Mouse (Mus musculus): ENCODE measurements around the gene Satb2. TPM values are rescaled to one million over a fixed set of nuclear protein-coding genes. Genes with fewer than 3 reads are reported as not detected.
"Not testable (repeated sequence)": the region's sequence is repeated elsewhere in the genome, so short reads cannot be mapped to it uniquely, and the experiment has no call there.

Gene Satb2
- polyA plus RNA-seq, 1 experiment from 2014 or later: 1.9 TPM

- ATAC-seq: no peak
- Histone ChIP-seq H3K36me3 (no peaks in the 10 kb centered on the region), H3K9ac (replicated peaks) (no peak overlapping the region), H3K4me1 (replicated peaks) (no peaks in the 10 kb centered on the region), H3K27me3 (no peaks in the 10 kb centered on the region), H3K4me2 (replicated peaks) (no peak overlapping the region), H3K9me3 (no peaks in the 10 kb centered on the region), H3K4me3 (replicated peaks) (no peak overlapping the region), H3K27ac (no peak overlapping the region)
- WGBS: 82% methylated on average over 5 of the region's 5 CpGs
Measured at GRCm38 (mm10) chr1:56806006-56806405, 172.4 kb downstream of the Satb2 start.

DNA sequence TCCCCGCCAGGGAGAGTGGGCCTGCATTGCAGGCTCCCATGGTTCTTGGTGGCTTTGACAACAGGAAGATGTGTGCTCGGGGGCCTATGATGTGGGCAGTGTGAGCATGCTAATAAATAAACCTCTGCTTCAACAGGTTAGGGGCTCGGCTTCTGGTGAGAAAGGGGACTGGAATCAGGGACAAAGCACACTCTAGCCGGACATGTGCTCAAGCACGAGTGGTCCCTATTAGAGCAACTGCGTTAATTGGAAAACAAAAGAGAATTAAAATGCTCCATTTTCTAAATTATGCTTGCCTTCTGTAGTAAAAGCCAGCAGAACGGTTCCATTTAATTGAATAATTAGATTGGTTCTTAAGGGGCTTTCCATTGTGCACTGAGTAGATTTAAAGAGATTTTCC, 177.8 kb downstream of the Satb2 start:
- ATAC-seq: no peak
- Histone ChIP-seq H3K4me1 (replicated peaks) (no peaks in the 10 kb centered on the region), H3K4me3 (replicated peaks) (no peak overlapping the region), H3K9me3 (no peaks in the 10 kb centered on the region), H3K27me3 (no peaks in the 10 kb centered on the region), H3K9ac (replicated peaks) (no peak overlapping the region), H3K4me2 (replicated peaks) (no peak overlapping the region), H3K27ac (no peak overlapping the region), H3K36me3 (peaks cover 7% of the 10 kb centered on the region; the same call in 1 of the 2 replicates)
- WGBS: 69% methylated on average over 7 of the region's 7 CpGs

DNA sequence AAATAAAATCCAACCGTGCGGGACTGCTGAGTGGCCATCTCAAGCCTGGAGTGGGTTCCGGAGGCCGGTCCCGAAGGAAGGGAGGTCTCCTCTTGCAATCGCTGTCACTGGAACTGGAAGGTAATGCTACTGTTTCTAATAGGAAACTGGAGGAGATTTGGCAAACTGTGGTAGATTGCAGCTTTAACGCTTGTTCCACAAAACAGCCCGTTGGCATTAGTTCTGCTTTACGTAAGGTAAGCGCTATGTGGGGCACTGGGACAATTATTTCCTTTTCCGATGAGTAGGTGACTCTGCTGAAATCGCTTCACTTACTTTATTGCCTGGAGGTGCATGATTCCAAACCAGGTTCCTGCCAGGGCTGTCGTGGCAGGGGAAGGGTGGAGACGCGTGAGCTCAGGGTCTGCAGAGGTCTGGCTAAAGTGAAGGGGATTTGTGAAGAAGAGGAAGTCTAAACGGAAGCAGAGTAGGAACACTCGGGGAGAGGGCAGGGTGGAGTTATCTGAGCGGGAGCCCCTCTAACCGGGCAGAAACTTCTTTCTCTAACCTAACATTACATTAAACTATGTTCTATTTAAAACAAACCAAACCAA, 183.3 kb downstream of the Satb2 start:
- WGBS: 86% methylated on average over 19 of the region's 19 CpGs
- Histone ChIP-seq H3K4me2 (replicated peaks) (no peak overlapping the region), H3K4me3 (replicated peaks) (no peak overlapping the region), H3K9me3 (no peaks in the 10 kb centered on the region), H3K36me3 (peaks cover 7% of the 10 kb centered on the region; the same call in 1 of the 2 replicates), H3K27me3 (no peaks in the 10 kb centered on the region), H3K27ac (no peak overlapping the region), H3K4me1 (replicated peaks) (no peaks in the 10 kb centered on the region), H3K9ac (replicated peaks) (no peak overlapping the region)
- ATAC-seq: no peak

GRCm38 (mm10) chr1:56789641-56790040, 188.8 kb downstream of the Satb2 start:
- H3K27me3 ChIP-seq: no peaks in the 10 kb centered on the region
- no peak overlapping the region for H3K9ac ChIP-seq (replicated peaks)
- H3K9me3 ChIP-seq: no peaks in the 10 kb centered on the region
- H3K4me1 ChIP-seq (replicated peaks): no peaks in the 10 kb centered on the region
- H3K4me3 ChIP-seq (replicated peaks): no peak overlapping the region
- no peak overlapping the region for H3K27ac ChIP-seq
- no peak for ATAC-seq
- 88% methylated on average over 2 of the region's 2 CpGs for WGBS
- no peaks in the 10 kb centered on the region for H3K36me3 ChIP-seq
- H3K4me2 ChIP-seq (replicated peaks): no peak overlapping the region

DNA sequence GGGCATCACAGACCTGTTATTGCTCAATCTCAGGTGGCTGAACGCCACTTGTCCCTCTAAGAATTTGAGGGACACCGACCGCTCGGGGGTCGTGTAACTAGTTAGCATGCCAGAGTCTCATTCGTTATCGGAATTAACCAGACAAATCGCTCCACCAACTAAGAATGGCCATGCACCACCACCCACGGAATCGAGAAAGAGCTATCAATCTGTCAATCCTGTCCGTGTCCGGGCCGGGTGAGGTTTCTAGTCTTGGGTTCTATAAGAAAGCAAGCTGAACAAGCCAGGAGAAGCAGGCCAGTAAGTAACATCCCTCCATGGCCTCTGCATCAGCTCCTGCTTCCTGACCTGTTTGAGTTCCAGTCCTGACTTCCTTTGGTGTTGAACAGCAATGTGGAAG, 196.3 kb downstream of the Satb2 start:
- H3K9ac ChIP-seq (replicated peaks); H3K4me2 ChIP-seq (replicated peaks); H3K36me3 ChIP-seq; H3K4me3 ChIP-seq (replicated peaks); H3K27me3 ChIP-seq; H3K9me3 ChIP-seq; H3K27ac ChIP-seq; ATAC-seq; H3K4me1 ChIP-seq (replicated peaks): not testable (repeated sequence)
- WGBS: 95% methylated on average over 13 of the region's 13 CpGs

DNA sequence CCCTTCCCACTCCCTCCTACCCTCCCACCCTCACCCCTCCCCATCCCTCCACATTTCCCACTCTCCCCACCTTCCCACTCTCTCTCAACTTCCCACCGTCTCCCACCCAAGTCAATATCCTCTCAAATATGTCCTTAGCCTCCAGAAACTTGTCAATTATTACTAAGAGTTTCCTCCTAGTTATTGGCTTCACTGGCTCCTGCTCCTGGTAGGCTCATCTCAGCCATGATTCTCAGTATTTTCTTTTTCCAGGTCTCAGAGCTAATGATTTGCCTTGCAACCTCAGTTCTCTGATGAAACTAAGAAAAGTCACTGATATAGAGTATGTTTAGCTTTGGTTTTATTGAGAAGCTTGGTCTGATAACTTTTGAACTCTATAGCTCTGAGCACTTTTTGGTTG, 214.2 kb downstream of the Satb2 start:
- Histone ChIP-seq H3K4me2 (replicated peaks) (no peak overlapping the region), H3K27me3 (no peaks in the 10 kb centered on the region), H3K4me3 (replicated peaks) (no peak overlapping the region), H3K36me3 (no peaks in the 10 kb centered on the region), H3K27ac (no peak overlapping the region), H3K9me3 (no peaks in the 10 kb centered on the region), H3K9ac (replicated peaks) (no peak overlapping the region), H3K4me1 (replicated peaks) (no peaks in the 10 kb centered on the region)
- no peak for ATAC-seq
- WGBS: 100% methylated on average over 1 of the region's 1 CpGs

GRCm38 (mm10) chr1:56761512-56761911, 216.9 kb downstream of the Satb2 start:
- H3K27ac ChIP-seq: no peak overlapping the region
- H3K4me3 ChIP-seq (replicated peaks): no peak overlapping the region
- no peaks in the 10 kb centered on the region for H3K36me3 ChIP-seq
- no peaks in the 10 kb centered on the region for H3K9me3 ChIP-seq
- no peak overlapping the region for H3K4me2 ChIP-seq (replicated peaks)
- ATAC-seq: no peak
- 94% methylated on average over 1 of the region's 1 CpGs for WGBS
- no peaks in the 10 kb centered on the region for H3K4me1 ChIP-seq (replicated peaks)
- no peaks in the 10 kb centered on the region for H3K27me3 ChIP-seq
- no peak overlapping the region for H3K9ac ChIP-seq (replicated peaks)

DNA sequence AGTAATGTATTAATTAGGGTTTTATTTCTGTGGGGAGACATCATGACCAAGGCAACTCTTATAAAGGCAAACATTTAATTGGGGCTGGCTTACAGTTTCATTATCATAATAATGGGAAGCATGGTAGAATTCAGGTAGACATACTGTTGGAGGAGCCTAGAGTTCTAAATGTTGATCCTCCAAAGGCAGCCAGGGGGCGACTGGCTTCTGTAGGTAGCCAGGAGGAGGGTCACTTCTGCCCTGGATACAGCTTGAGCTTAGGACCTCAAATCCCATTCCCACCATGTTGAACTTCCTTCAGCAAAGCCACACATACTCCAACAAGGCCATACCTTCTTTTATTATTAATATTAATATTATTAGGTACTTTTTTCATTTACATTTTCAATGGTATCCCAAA, 225.2 kb downstream of the Satb2 start:
- Histone ChIP-seq H3K4me1 (replicated peaks) (no peaks in the 10 kb centered on the region), H3K9ac (replicated peaks) (no peak overlapping the region), H3K4me2 (replicated peaks) (no peak overlapping the region), H3K36me3 (no peaks in the 10 kb centered on the region), H3K9me3 (no peaks in the 10 kb centered on the region), H3K27me3 (no peaks in the 10 kb centered on the region), H3K27ac (no peak overlapping the region), H3K4me3 (replicated peaks) (no peak overlapping the region)
- WGBS: 52% methylated on average over 1 of the region's 1 CpGs
- ATAC-seq: no peak

GRCm38 (mm10) chr1:56750693-56751092, 227.8 kb downstream of the Satb2 start:
- ATAC-seq: no peak
- Histone ChIP-seq H3K4me1 (replicated peaks) (no peaks in the 10 kb centered on the region), H3K4me2 (replicated peaks) (no peak overlapping the region), H3K9ac (replicated peaks) (no peak overlapping the region), H3K36me3 (no peaks in the 10 kb centered on the region), H3K9me3 (no peaks in the 10 kb centered on the region), H3K27ac (no peak overlapping the region), H3K4me3 (replicated peaks) (no peak overlapping the region), H3K27me3 (no peaks in the 10 kb centered on the region)
- WGBS: 97% methylated on average over 2 of the region's 2 CpGs

DNA sequence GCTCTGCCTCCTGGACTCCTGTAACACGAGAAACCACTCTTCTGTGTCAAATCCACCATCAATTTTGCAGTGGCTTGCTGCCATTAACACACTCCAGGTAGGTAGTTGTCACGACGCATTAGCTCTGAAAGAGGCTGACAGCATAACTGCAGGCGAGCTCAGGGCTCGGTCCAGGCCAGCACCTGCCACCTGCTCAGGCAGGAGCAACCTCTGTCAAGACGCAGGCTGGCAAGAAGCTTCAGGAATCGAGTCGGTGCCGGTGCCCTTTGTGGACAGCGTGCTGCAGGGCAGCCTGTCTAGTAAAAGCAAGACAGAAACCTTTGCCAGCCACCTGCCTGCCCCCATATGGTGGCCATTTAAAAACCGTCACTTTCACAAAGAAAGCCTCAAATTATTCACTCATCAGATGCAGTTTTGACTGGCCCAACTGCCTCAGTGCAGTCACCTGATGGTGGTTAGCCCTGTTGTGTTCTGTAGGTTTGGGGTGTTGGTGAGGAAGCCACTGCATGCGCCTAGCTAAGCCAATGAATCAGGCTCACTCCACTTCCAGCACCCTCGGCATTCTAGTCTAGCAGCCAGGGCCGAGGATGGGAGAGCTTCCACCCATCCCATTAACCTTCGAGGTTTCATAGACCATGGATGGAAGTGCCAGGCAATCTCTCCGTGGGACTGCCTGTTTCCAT, 228.7 kb downstream of the Satb2 start:
- no peak overlapping the region for H3K27ac ChIP-seq
- no peaks in the 10 kb centered on the region for H3K27me3 ChIP-seq
- no peak overlapping the region for H3K4me3 ChIP-seq (replicated peaks)
- WGBS: 87% methylated on average over 16 of the region's 16 CpGs
- no peak for ATAC-seq
- no peak overlapping the region for H3K9ac ChIP-seq (replicated peaks)
- no peaks in the 10 kb centered on the region for H3K9me3 ChIP-seq
- H3K36me3 ChIP-seq: no peaks in the 10 kb centered on the region
- H3K4me1 ChIP-seq (replicated peaks): no peaks in the 10 kb centered on the region
- H3K4me2 ChIP-seq (replicated peaks): no peak overlapping the region

- no peak overlapping the region for H3K27ac ChIP-seq
- H3K4me2 ChIP-seq (replicated peaks): no peak overlapping the region
- WGBS: 88% methylated on average over 11 of the region's 11 CpGs
- ATAC-seq: no peak
- no peaks in the 10 kb centered on the region for H3K36me3 ChIP-seq
- H3K4me1 ChIP-seq (replicated peaks): no peaks in the 10 kb centered on the region
- no peaks in the 10 kb centered on the region for H3K27me3 ChIP-seq
- H3K4me3 ChIP-seq (replicated peaks): no peak overlapping the region
- no peak overlapping the region for H3K9ac ChIP-seq (replicated peaks)
- H3K9me3 ChIP-seq: no peaks in the 10 kb centered on the region
Measured at GRCm38 (mm10) chr1:56748876-56749493, 229.5 kb downstream of the Satb2 start.
